Mouse (Mus musculus): ENCODE measurements around the gene Stx5a.

The Stx5a gene

GRCm38 (mm10) chr19:8739646-8740045 lies 1.6 kb upstream of the Stx5a start:
- no peak for DNase-seq (ENCODE audit: extremely low read depth, insufficient read length, low spot score)

- DNase-seq (ENCODE audit: extremely low read depth, insufficient read length, low spot score): no peak
Measured at GRCm38 (mm10) chr19:8740603-8741002, 610 bp upstream of the Stx5a start, which contains the start of gene 1700092M07Rik. TSS of gene 1700092M07Rik (plus strand) at chr19:8740718.

GRCm38 (mm10) chr19:8742176-8742575 lies 963 bp downstream of the Stx5a start:
- DNase-seq (ENCODE audit: extremely low read depth, insufficient read length, low spot score): no peak

- no peak for DNase-seq (ENCODE audit: extremely low read depth, insufficient read length, low spot score)
Measured at GRCm38 (mm10) chr19:8745382-8745781, 4.2 kb downstream of the Stx5a start.

GRCm38 (mm10) chr19:8747368-8747767 lies 6.2 kb downstream of the Stx5a start:
- no peak for DNase-seq (ENCODE audit: extremely low read depth, insufficient read length, low spot score)

GRCm38 (mm10) chr19:8755652-8756051 lies 14.4 kb downstream of the Stx5a start:
- DNase-seq (ENCODE audit: extremely low read depth, insufficient read length, low spot score): no peak

GRCm38 (mm10) chr19:8756635-8757387 lies 15.6 kb downstream of the Stx5a start, which contains the start of gene Nxf1:
TSS of gene Nxf1 (plus strand) at chr19:8757073.
- peak; percentile 95 for DNase-seq (ENCODE audit: extremely low read depth, insufficient read length, low spot score)

- DNase-seq (ENCODE audit: extremely low read depth, insufficient read length, low spot score): no peak
Measured at GRCm38 (mm10) chr19:8757471-8757998, 16.3 kb downstream of the Stx5a start.

- no peak for DNase-seq (ENCODE audit: extremely low read depth, insufficient read length, low spot score)
Measured at GRCm38 (mm10) chr19:8758899-8759298, 17.7 kb downstream of the Stx5a start.

- no peak for DNase-seq (ENCODE audit: extremely low read depth, insufficient read length, low spot score)
Measured at GRCm38 (mm10) chr19:8760757-8761156, 19.5 kb downstream of the Stx5a start.

- DNase-seq (ENCODE audit: extremely low read depth, insufficient read length, low spot score): no peak
Measured at GRCm38 (mm10) chr19:8763276-8763675, 22.1 kb downstream of the Stx5a start.

GRCm38 (mm10) chr19:8765562-8765961 lies 24.3 kb downstream of the Stx5a start:
- DNase-seq (ENCODE audit: extremely low read depth, insufficient read length, low spot score): no peak

GRCm38 (mm10) chr19:8770567-8771270 lies 29.5 kb downstream of the Stx5a start, which contains the start of gene Tmem223:
TSS of gene Tmem223 (plus strand) at chr19:8770996.
- peak; percentile 46 for DNase-seq (ENCODE audit: extremely low read depth, insufficient read length, low spot score)

- DNase-seq (ENCODE audit: extremely low read depth, insufficient read length, low spot score): no peak
Measured at GRCm38 (mm10) chr19:8772996-8773395, 31.8 kb downstream of the Stx5a start.

- DNase-seq (ENCODE audit: extremely low read depth, insufficient read length, low spot score): no peak
Measured at GRCm38 (mm10) chr19:8773409-8773808, 32.2 kb downstream of the Stx5a start.

GRCm38 (mm10) chr19:8774086-8774835 lies 33.0 kb downstream of the Stx5a start, which contains the start of gene Tmem179b:
TSS of gene Tmem179b (minus strand) at chr19:8774467.
- peak; percentile 93 for DNase-seq (ENCODE audit: extremely low read depth, insufficient read length, low spot score)

GRCm38 (mm10) chr19:8774951-8775421 lies 33.8 kb downstream of the Stx5a start:
- DNase-seq (ENCODE audit: extremely low read depth, insufficient read length, low spot score): no peak

- DNase-seq (ENCODE audit: extremely low read depth, insufficient read length, low spot score): peak; percentile 89
Measured at GRCm38 (mm10) chr19:8786008-8786781, 45.0 kb downstream of the Stx5a start, which contains the start of gene Taf6l. TSS of gene Taf6l (minus strand) at chr19:8786417.

GRCm38 (mm10) chr19:8788521-8788920 lies 47.3 kb downstream of the Stx5a start:
- DNase-seq (ENCODE audit: extremely low read depth, insufficient read length, low spot score): no peak

GRCm38 (mm10) chr19:8789171-8789570 lies 48.0 kb downstream of the Stx5a start:
- DNase-seq (ENCODE audit: extremely low read depth, insufficient read length, low spot score): no peak
